Mouse (Mus musculus): ENCODE measurements around the gene 4931429L15Rik.
"Not testable (repeated sequence)": the region's sequence is repeated elsewhere in the genome, so short reads cannot be mapped to it uniquely, and the experiment has no call there.

4931429L15Rik gene

GRCm38 (mm10) chr9:46319886-46320285 is at the start of gene 4931429L15Rik:
Gene 4931429L15Rik, minus strand, starts transcription at chr9:46319986.
- DNase-seq, result not testable (repeated sequence)

DNA sequence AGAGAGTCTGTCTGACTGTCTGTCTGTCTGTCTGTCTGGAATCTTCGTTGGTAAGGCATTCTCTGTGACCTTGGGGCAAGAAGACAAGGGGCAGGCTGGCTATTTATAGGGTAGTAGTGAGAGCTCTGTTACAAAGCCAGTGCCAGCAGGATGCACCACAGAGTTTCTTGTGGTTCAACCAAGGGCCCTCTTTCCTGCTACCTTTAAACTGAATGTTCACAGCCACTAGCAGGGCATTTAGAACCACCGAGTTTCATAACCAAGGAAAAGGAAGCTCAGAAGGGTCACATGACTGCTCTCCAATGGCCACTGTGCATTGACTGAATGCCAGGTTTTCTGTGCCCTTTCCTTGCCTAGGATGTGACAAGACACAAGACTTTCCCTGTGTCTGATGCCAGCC is 42.7 kb upstream of the 4931429L15Rik start:
- DNase-seq, result no peak

DNA sequence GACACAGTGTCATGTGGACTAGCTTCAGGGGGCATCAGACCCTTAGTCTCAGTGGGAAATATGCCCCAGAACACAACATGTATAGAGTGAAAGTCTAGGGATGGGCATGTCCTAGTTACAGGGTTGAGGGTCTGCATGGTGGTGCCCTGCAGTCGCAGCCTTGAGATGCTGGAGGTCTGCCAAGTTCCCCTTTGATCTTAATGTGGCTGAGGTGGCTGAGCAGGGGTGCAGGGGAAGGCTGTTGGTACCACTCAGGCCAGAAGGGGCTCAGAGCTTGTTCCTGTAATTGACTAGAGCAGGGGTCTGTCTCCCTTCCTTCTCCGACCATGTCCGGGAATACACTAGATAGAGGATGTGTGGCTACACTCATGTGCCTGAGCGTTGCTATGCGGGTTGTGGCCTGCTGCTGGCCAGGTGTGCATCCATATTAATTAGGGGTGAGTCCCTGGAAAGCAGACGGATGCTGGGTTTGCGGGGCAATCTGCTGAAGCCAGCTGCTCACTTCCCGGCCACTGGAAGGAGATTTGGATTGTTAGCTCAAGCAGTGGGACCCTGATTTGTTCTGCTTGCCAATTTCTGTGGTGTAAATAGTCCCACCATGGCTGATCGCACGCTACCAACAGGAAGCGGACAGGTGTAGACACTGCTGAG is 41.8 kb upstream of the 4931429L15Rik start:
- DNase-seq, result peak; percentile 37 to 38

GRCm38 (mm10) chr9:46353992-46354391 is 34.2 kb upstream of the 4931429L15Rik start:
- peak; percentile 85 to 90 for DNase-seq

DNA sequence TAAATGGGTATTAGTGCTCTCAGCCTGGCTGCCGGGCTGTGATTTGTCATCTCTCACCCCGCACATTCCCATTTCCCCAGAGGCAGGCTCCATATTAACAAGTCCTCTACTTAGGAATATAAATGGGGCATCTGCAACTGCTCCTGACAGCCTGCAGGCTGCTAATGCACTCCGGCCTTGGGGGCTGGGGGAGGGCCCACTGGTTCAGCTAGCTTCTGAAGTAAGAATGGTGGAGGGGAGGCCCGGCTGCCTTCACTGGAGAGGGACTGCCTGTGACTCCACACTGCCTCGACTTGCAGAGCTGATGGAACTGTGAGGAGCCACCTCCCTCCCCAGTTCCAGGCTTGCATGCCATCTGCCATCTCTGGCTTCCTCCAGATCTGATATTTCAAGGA is 33.5 kb upstream of the 4931429L15Rik start:
- DNase-seq, result peak; percentile 25 to 44

GRCm38 (mm10) chr9:46352651-46353329 is 33.0 kb upstream of the 4931429L15Rik start:
- no peak for DNase-seq

DNA sequence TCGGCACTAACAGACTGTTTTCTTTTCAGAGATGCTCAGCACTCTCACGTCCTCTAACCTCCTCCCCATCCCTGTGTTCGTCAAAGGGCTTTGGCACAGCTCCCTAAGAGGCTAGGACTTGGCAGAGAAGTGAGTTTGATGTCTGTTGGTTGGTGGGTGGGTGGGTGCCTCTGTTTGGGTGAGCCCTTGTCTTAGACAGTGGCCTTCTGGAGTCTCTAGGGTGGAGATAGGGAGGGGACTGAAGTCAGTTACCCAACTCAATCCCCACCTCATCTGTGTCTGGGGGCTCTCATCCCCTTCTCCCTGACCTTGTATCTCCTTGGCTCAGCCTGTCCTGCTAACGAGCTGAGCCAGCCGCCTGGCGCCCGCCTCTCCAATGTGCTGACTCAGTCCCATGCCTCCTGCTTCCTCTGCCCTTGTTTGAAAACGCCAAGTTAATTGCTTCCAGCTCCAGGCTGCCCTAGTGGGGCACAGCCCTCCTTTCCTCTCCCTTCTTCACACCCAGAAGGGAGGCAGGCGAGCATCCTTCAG is 30.7 kb upstream of the 4931429L15Rik start:
- peak; percentile 71 to 72 for DNase-seq

- DNase-seq, result no peak
These were observed 26.3 kb upstream of the 4931429L15Rik start for GRCm38 (mm10) chr9:46345887-46346665.

GRCm38 (mm10) chr9:46339051-46339652 is 19.4 kb upstream of the 4931429L15Rik start:
- no peak for DNase-seq

DNA sequence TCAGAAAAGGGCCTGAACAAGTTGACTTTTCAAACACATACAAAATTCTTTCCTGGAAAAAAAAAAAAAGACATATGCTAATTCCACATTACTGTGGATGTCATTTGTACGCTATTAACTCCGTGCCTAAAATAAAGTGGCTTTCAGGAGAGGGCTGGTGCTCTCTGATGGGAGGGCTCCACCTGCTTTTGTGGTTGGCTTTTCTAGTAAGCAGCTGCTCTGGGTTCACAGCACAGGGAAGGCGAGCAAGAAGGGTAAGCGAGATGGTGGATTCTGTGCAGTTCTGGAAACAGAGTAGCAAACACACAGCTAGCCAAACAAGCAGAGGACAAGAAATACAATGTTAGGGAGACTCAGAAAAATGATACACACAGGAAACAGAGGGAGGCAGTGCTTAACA is 18.6 kb upstream of the 4931429L15Rik start:
- no peak for DNase-seq

DNA sequence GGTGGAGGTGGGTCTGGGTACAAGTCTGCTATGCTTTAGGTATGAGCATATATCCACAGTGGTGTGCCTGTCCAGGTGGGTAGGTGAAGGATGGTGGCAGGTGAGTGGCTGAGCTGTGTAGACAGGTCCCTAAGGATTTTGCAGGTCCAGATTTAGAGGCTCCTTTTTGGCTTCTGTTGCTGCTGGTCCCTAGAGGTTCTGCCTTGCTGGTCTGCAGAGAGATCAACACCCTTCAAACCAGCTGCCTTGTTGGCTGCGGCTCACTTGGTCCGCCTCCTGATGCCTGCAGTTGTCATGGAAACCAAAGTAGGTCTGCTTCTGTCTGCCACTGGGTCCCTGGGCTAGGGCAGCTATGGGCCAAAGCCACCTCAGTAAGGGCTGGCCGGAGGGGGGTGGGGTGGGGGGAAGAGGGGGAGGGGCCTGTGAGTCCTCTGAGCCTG is 18.1 kb upstream of the 4931429L15Rik start:
- DNase-seq, result peak; percentile 79 to 85

GRCm38 (mm10) chr9:46337331-46337730 is 17.5 kb upstream of the 4931429L15Rik start:
- peak; percentile 51 to 58 for DNase-seq

DNA sequence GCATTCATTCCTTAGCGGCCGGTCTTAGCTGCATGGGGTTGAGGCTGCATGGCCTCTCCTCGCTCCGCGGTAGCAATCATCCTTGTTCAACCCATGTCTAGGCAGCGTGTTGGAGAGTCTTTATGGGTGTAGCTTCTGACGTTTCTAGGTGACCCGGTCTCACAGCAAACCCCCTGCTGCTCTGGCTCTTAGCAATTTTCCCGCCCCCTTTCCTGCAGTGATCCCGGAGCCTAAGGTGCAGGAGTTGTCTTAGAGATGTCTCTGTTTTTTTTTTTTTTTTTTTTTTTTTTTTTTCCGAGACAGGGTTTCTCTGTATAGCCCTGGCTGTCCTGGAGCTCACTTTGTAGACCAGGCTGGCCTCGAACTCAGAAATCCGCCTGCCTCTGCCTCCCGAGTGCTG is 16.5 kb upstream of the 4931429L15Rik start:
- DNase-seq, result not testable (repeated sequence)

DNA sequence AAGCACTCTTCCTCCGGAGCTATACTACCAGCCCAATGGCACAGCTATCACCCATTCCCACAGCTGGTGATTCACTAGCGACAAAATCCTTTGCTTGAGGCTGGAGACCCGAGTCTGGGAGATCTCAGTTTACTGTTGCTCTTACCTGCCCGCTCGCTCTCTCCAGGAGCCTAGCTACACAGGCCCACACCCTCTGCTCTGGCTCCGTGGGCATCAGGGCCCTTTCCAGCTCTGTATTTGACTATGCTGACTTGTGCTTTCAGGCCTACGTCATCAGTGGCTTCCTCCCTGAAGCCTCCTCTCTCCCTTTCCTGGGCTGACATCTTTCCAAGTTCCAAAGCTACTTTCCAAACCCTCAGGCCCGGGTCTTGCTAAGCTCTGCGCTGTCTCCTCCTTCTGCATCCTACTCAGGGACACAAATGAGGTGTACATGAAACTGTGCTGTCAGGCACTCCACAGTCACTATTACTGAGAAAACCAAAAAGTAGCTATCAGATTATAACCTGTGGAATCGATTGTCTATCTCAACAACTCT is 15.7 kb upstream of the 4931429L15Rik start:
- no peak for DNase-seq

DNA sequence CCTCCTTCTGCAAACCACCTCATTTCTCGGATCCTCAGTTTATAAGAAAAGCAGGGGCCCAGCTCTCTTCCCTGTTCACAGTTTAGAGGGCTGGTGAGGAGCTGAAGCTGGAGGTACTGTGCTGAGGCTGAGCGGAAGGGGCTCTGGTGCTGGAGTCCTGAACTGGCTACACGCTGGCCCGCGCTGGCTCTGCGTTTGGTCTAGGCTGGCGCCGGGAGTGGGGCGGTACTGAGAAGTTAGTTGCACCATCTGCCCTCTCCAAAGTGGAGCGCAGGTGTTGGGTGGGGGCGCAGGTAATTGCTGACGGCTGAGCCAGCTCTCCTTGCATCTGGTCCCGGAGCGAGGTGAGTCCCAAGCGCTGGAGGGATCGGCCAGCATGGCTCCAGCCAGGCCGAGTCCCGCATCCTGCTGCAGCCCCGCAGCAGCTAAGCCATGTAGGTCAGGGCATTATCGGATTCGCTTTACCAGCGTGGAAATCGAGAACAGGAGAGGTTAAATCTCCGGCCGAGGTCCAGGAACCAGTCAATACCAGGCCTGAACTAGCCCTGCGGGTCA is 14.8 kb upstream of the 4931429L15Rik start:
- peak; percentile 53 to 62 for DNase-seq

- no peak for DNase-seq
These were observed 11.5 kb upstream of the 4931429L15Rik start for GRCm38 (mm10) chr9:46331301-46331700.

- no peak for DNase-seq
These were observed 10.8 kb upstream of the 4931429L15Rik start for GRCm38 (mm10) chr9:46330586-46330895.

GRCm38 (mm10) chr9:46329801-46330585 is 10.2 kb upstream of the 4931429L15Rik start:
- peak in 1 of 2 experiments; percentile 43 for DNase-seq

DNA sequence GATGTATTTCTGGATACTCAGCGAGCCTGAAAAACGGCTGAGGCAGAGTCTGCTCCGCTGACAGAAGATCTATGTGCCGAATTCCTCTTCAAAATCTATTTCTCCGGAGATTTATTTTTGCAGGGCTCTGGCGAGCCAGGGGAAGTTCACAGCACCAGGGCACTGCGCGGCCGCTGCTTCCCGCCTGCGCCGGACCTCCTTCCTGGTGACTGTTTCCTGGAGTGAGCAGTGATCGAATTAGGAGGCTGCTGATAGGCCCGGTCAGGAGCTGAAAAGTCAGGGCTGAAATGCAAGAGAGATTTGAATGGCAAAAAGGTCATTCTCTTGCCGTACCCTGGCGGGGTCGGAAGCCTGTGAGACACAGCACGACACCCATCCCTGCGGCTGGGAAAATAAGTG is 9.5 kb upstream of the 4931429L15Rik start:
- peak in 1 of 2 experiments; percentile 48 for DNase-seq

DNA sequence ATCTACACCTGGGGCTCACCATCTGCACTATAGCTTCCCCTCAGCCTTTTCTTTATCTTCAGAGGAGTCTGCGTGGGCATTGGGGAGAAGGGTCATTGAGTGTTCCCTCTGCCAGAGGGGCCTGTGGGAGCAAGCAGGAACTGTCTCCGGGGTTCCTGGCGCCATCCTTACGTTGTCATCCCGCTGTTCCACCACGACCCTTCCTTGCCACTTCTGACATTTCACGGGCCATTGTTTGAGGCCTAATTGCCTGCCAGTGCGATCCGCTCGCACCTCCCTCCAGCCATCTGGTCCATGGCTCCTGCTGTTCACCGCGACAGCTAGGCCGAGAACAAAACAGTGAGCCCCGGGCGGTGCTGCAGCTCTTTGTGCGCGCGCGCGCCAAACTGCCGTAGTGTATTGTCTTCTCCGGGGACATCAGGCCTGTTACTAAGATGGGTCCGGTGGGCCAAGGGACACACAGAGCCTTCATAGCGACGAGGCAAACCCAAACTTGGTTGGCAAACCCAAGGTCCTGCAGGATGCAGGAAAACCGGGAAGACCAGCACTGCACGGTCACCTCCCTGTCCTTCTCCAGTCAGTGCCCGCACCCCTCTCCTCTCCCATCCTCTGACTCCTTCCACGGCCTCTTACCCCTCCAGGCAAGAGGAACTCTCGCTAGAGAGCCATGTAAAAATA is 8.9 kb upstream of the 4931429L15Rik start:
- peak; percentile 87 to 92 for DNase-seq

Measured in cerebellum, postnatal 10 days (tissue).